Comparison of ENCODE assay signal across 19 mouse cellular contexts in the genomic region with DNA sequence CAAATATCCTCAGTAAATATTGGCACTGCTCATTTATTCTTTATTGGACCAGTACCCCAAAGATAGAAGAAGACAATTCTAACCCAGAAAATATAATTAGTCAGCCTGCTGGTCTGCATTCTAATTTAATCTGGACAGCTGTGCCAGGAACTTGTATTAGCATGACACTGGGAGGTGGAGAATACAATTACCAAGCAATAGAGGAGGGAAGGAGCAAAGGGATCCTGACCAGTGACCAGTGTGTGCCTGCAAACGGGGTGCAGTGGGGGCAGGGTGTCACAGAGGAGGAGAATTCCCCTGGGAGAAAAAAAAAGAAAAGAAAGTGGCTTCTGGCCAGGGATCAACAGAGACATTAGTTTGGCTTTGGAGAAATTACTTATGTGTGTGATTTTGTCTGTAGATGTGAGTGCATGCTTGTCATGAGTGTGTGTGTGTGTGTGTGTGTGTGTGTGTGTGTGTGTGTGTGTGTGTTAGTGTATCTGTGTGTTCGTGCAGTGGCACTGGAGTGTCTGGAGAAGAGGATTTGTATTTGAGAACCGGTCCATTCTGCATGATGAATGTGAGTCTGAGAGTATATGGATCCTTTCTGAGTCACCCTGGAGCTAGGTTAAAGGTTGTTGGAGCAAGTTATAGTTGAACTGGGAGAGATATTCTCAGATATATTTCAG. TPM values are rescaled to one million over a fixed set of nuclear protein-coding genes. Genes with fewer than 3 reads are reported as not detected.
DNase-seq lines count a peak whose midpoint lies in the region; ATAC-seq and TF ChIP-seq lines count a peak whose summit lies in the region.
"Had no signal": no experiment of that assay in that cellular context is flagged by ENCODE, and none has a peak within 500 bp of the region (broad histone marks: within the 10 kb centered on the region; RNA-seq: fewer than 3 reads in every experiment).

No protein-coding gene starts in this region.

- no peaks in the 10 kb centered on the region for H3K9me3 ChIP-seq in midbrain, embryonic 10.5 days (replicated peaks)
- H3K9me3 ChIP-seq in midbrain, postnatal 0 days (ENCODE audit: low read length) = no peaks in the 10 kb centered on the region
- H3K9me3 ChIP-seq in hindbrain, embryonic 12.5 days (replicated peaks) = no peaks in the 10 kb centered on the region
- no peaks in the 10 kb centered on the region for H3K9me3 ChIP-seq in midbrain, embryonic 16.5 days (replicated peaks; ENCODE audit: control insufficient read depth, low read length, poor library complexity, severe bottlenecking)

- no peak for ATAC-seq in midbrain, postnatal 0 days (ENCODE audit: low FRiP score)
- peak; percentile 91 for ATAC-seq in hindbrain, embryonic 12.5 days (ENCODE audit: low FRiP score)
- ATAC-seq in midbrain, embryonic 16.5 days = peak; percentile 60; the same call in 1 of the 2 replicates
- no peak for ATAC-seq in megakaryocyte-erythroid progenitor cell, adult 5-6 weeks (replicated peaks; ENCODE audit: low FRiP score, low TSS enrichment, poor library complexity, severe bottlenecking)
- ATAC-seq: intestine, embryonic 16.5 days; Patski had no signal

- no peak overlapping the region for H3K9ac ChIP-seq in midbrain, postnatal 0 days (replicated peaks; ENCODE audit: low read length, poor library complexity, severe bottlenecking)
- H3K9ac ChIP-seq in hindbrain, embryonic 12.5 days = no peak overlapping the region
- no peak overlapping the region for H3K9ac ChIP-seq in midbrain, embryonic 16.5 days (ENCODE audit: low read depth, low read length)

- TF ChIP-seq CTCF in midbrain, postnatal 0 days (IDR thresholded peaks at IDR 0.05) = no peak

- H3K36me3 ChIP-seq in midbrain, embryonic 10.5 days = no peaks in the 10 kb centered on the region
- H3K36me3 ChIP-seq in midbrain, postnatal 0 days (ENCODE audit: insufficient read depth, low read length) = no peaks in the 10 kb centered on the region
- H3K36me3 ChIP-seq in hindbrain, embryonic 12.5 days = no peaks in the 10 kb centered on the region
- H3K36me3 ChIP-seq in midbrain, embryonic 16.5 days (ENCODE audit: control insufficient read depth, insufficient read depth, low read length) = no peaks in the 10 kb centered on the region

- H3K27me3 ChIP-seq in midbrain, embryonic 10.5 days (ENCODE audit: low read depth, poor library complexity, severe bottlenecking) = no peaks in the 10 kb centered on the region
- H3K27me3 ChIP-seq in midbrain, postnatal 0 days (ENCODE audit: insufficient read depth, low read length) = no peaks in the 10 kb centered on the region
- no peaks in the 10 kb centered on the region for H3K27me3 ChIP-seq in hindbrain, embryonic 12.5 days
- H3K27me3 ChIP-seq in midbrain, embryonic 16.5 days (ENCODE audit: control insufficient read depth, insufficient read depth, low read depth, low read length) = no peaks in the 10 kb centered on the region

- H3K4me1 ChIP-seq in midbrain, embryonic 10.5 days = peaks cover 20% of the 10 kb centered on the region
- no peaks in the 10 kb centered on the region for H3K4me1 ChIP-seq in midbrain, postnatal 0 days (ENCODE audit: insufficient read depth, low read length)
- H3K4me1 ChIP-seq in hindbrain, embryonic 12.5 days = peaks cover 8% of the 10 kb centered on the region
- H3K4me1 ChIP-seq in midbrain, embryonic 16.5 days (ENCODE audit: control insufficient read depth, insufficient read depth, low read length) = no peaks in the 10 kb centered on the region; the same call in 1 of the 2 replicates

- 19% methylated on average over 3 of the region's 3 CpGs for WGBS in midbrain, embryonic 10.5 days
- 9% methylated on average over 3 of the region's 3 CpGs for WGBS in midbrain, postnatal 0 days
- WGBS in hindbrain, embryonic 12.5 days = 9% methylated on average over 3 of the region's 3 CpGs
- 10% methylated on average over 3 of the region's 3 CpGs for WGBS in midbrain, embryonic 16.5 days

- H3K27ac ChIP-seq in midbrain, embryonic 10.5 days (replicated peaks) = peak overlapping the region; percentile 38
- H3K27ac ChIP-seq in midbrain, postnatal 0 days (ENCODE audit: low read depth, low read length) = no peak overlapping the region
- H3K27ac ChIP-seq in hindbrain, embryonic 12.5 days = no peak overlapping the region
- H3K27ac ChIP-seq in midbrain, embryonic 16.5 days (ENCODE audit: low read length) = no peak overlapping the region

- H3K4me2 ChIP-seq in midbrain, postnatal 0 days (ENCODE audit: low read depth, low read length, poor library complexity, severe bottlenecking) = no peak overlapping the region
- H3K4me2 ChIP-seq in hindbrain, embryonic 12.5 days (replicated peaks) = no peak overlapping the region
- H3K4me2 ChIP-seq in midbrain, embryonic 16.5 days (ENCODE audit: low read length) = no peak overlapping the region

- DNase-seq in midbrain, embryonic 10.5 days (ENCODE audit: low spot score) = no peak
- no peak for DNase-seq in midbrain, postnatal 0 days (ENCODE audit: low spot score)
- peak; percentile 34 for DNase-seq in embryo, embryonic 11 days
- DNase-seq in lung, postnatal 4 days = no peak
- DNase-seq in Muller cell, postnatal 12 days (ENCODE audit: inconsistent ontology term) = no peak
- DNase-seq: adrenal gland, adult 8-10 months; heart, adult 18-20 months; heart, postnatal 10 days; kidney, postnatal 36 days; lung, adult 18-20 months; right cerebral cortex, postnatal 25 days; thymus, postnatal 25 days had no signal

- no peak overlapping the region for H3K4me3 ChIP-seq in midbrain, embryonic 10.5 days
- H3K4me3 ChIP-seq in midbrain, postnatal 0 days (ENCODE audit: low read depth, low read length) = no peak overlapping the region
- H3K4me3 ChIP-seq in hindbrain, embryonic 12.5 days = no peak overlapping the region
- no peak overlapping the region for H3K4me3 ChIP-seq in midbrain, embryonic 16.5 days (ENCODE audit: low read depth, low read length)

RNA-seq across cellular contexts. Expression of a gene that starts 13.8 kb away (rescaled TPM):
- 13.4 and 16.0 TPM in 2 replicates for polyA plus RNA-seq in midbrain, embryonic 10.5 days (2016; fragmentation: Nextera tagmentation; extraction: Ambion mirVana)
- 0.47 and 0.77 TPM in 2 replicates for total RNA-seq in midbrain, postnatal 0 days (2014; rRNA removed)
- polyA plus RNA-seq in midbrain, postnatal 0 days (2015; fragmentation: Nextera tagmentation; extraction: Ambion mirVana) = 0.12 and 0.52 TPM in 2 replicates
- 7.8 and 8.6 TPM in 2 replicates for polyA plus RNA-seq in hindbrain, embryonic 12.5 days (2016; fragmentation: Nextera tagmentation; extraction: Ambion mirVana)
- 1.9 and 2.8 TPM in 2 replicates for polyA plus RNA-seq in midbrain, embryonic 16.5 days (2015; fragmentation: Nextera tagmentation; extraction: Ambion mirVana)
- total RNA-seq in megakaryocyte-erythroid progenitor cell, adult 5-6 weeks (2014; fragmentation: Nextera tagmentation) = not detected in 2 replicates
- total RNA-seq in megakaryocyte-erythroid progenitor cell, adult 5-6 weeks (2017) = not detected in 2 replicates
- total RNA-seq: heart, adult 18-20 months; heart, postnatal 10 days; megakaryocyte progenitor cell, adult 5-6 weeks had no signal
- polyA plus RNA-seq: intestine, embryonic 16.5 days; Patski; stomach, embryonic 14.5 days had no signal

RNA-seq across cellular contexts. Expression of a gene that starts 28.8 kb away (rescaled TPM):
- not detected in 2 replicates for polyA plus RNA-seq in midbrain, embryonic 10.5 days (2016; fragmentation: Nextera tagmentation; extraction: Ambion mirVana)
- total RNA-seq in midbrain, postnatal 0 days (2014; rRNA removed) = not detected in 2 replicates
- polyA plus RNA-seq in midbrain, postnatal 0 days (2015; fragmentation: Nextera tagmentation; extraction: Ambion mirVana) = not detected in 2 replicates
- 0.31 TPM in 1 of 2 replicates, not detected in the other for polyA plus RNA-seq in hindbrain, embryonic 12.5 days (2016; fragmentation: Nextera tagmentation; extraction: Ambion mirVana)
- not detected in 2 replicates for polyA plus RNA-seq in midbrain, embryonic 16.5 days (2015; fragmentation: Nextera tagmentation; extraction: Ambion mirVana)
- 2.6 and 3.7 TPM in 2 replicates for total RNA-seq in megakaryocyte-erythroid progenitor cell, adult 5-6 weeks (2014; fragmentation: Nextera tagmentation)
- total RNA-seq in megakaryocyte-erythroid progenitor cell, adult 5-6 weeks (2017) = 10.9 and 12.2 TPM in 2 replicates

Comparison
In these comparisons a context has a peak if more than half of its experiments do, and no peak if none do; other contexts are left out.
1. ATAC-seq: peak in hindbrain, embryonic 12.5 days (single experiment) and midbrain, embryonic 16.5 days (single experiment); none in midbrain, postnatal 0 days (single experiment) and megakaryocyte-erythroid progenitor cell, adult 5-6 weeks (single experiment).